Mouse (Mus musculus): ENCODE measurements around the gene Gm49380. TPM values are rescaled to one million over a fixed set of nuclear protein-coding genes. Genes with fewer than 3 reads are reported as not detected.
A peak's percentile ranks its signal among the peaks of the same experiment; 100 is the strongest.

Gm49380 gene
- total and polyA plus RNA-seq, 2 experiments from 2014 or later, result 0.81 TPM; not detected in 1

DNA sequence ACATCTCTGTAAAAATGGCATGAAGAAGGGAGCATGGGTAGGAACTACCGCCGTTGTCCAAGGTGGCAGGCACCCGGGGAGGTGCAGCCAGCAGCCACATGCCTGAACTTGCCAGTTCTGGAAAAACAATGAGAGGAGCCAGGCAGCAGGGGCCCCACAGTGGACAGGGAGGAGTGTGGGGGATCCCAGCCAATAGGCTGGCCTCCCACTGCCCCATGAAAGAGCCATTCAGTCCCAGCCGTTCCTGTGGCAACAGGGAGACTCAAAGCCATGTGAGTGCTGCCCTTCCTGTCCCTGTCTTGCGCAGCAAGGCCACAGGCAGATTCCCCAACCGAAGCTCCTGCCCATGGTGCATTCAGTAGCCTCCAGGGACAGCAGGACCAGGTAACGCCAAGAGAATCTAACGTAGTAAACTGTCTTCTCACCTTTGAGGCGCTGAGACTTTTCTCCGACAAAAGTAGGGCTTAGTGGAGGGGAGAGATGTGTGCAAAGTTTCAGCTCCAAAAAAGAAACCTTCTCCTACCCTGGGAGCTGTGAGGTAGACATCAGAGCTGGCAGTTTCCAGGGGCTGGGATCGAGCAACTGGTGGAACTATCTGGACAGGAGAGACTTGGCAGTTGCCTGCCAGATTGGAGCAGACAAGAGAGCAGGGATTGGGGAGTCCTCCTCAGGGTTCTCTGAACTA lies 41.2 kb downstream of the Gm49380 start:
- no peaks in the 10 kb centered on the region for H3K9me3 ChIP-seq (ENCODE audit: low read length)
- H3K27me3 ChIP-seq (ENCODE audit: insufficient read depth, low read length), result no peaks in the 10 kb centered on the region; the same call in 1 of the 2 replicates
- peak; percentile 51 for DNase-seq
- ATAC-seq, result peak; percentile 84
- H3K9ac ChIP-seq, result 0 out of 2 replicates have a peak overlapping the region, but pooled peaks have one; percentile 2
- H3K4me1 ChIP-seq (ENCODE audit: insufficient read depth), result no peaks in the 10 kb centered on the region
- no peaks in the 10 kb centered on the region for H3K36me3 ChIP-seq (ENCODE audit: insufficient read depth)
- no peak for TF ChIP-seq CTCF (IDR thresholded peaks at IDR 0.05; ENCODE audit: low read depth)
- H3K4me3 ChIP-seq (ENCODE audit: low read depth, low read length), result no peak overlapping the region
- peak overlapping the region; percentile 72 for H3K27ac ChIP-seq (ENCODE audit: low read depth, low read length)
- 0 out of 2 replicates have a peak overlapping the region, but pooled peaks have one; percentile 13 for H3K4me2 ChIP-seq (ENCODE audit: low read depth)
- 19% methylated on average over 11 of the region's 11 CpGs for WGBS

DNA sequence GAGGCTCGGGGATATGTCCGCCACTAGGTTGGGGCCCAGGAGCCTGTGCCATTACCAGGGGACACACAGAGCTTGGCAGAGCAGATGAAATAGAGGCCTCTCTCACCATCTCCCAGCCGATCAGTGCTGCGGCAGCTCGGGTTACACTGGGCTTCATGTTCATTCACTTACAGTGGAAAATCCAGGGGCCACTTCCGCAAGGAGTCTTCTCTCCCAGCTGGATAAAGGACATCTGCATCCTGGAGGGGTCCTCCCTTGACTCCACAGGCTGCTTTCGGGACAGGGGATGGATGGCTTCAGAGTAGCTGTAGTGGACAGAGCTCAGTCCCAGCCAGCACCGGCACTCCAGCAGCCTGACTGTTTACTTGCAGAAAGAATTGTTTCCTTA lies 42.5 kb downstream of the Gm49380 start:
- H3K9me3 ChIP-seq (ENCODE audit: low read length), result no peaks in the 10 kb centered on the region
- no peak overlapping the region for H3K4me3 ChIP-seq (ENCODE audit: low read depth, low read length)
- H3K4me2 ChIP-seq (ENCODE audit: low read depth), result no peak overlapping the region
- no peaks in the 10 kb centered on the region for H3K36me3 ChIP-seq (ENCODE audit: insufficient read depth)
- 47% methylated on average over 8 of the region's 8 CpGs for WGBS
- ATAC-seq, result no peak
- H3K4me1 ChIP-seq (ENCODE audit: insufficient read depth), result peaks cover 7% of the 10 kb centered on the region; the same call in 1 of the 2 replicates
- no peak overlapping the region for H3K9ac ChIP-seq
- no peak for TF ChIP-seq CTCF (IDR thresholded peaks at IDR 0.05; ENCODE audit: low read depth)
- no peak overlapping the region for H3K27ac ChIP-seq (ENCODE audit: low read depth, low read length)
- H3K27me3 ChIP-seq (ENCODE audit: insufficient read depth, low read length), result no peaks in the 10 kb centered on the region; the same call in 1 of the 2 replicates
- DNase-seq, result no peak

DNA sequence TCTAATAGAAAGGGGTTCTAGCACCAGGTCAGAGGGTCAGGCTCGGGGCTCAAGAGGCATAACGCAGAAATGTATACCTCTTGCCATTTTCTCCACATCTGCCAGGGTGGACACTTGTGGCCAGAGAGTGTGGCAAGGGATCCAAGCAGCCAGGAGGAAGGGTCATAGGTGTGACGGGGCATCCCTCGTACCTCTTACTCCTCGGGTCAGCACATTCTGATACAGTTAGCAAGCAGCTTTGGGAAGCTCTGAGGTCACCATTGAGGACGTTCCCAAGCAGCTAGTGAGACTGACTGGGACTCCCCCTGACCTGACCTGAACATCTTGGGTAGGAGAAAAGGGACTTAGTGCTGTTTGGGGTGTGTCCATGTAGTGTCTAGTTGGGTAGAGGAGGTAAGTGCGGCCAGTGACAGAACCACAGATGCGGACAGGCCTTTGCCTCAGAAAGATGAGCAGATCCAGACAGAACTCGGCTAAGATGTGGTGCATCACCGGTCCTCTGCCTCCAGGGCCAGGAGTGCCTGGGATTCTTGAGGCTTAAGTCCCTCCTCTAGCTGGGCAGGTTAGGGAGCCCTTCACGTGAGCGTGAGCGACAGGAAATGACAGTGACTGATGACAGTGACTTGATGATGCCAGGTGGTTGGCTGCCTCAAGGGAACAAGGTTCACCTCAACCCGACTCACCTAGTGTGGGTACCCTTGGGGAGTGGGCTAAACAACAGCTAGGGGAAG lies 43.0 kb downstream of the Gm49380 start:
- Histone ChIP-seq H3K27ac (ENCODE audit: low read depth, low read length) (no peak overlapping the region), H3K27me3 (ENCODE audit: insufficient read depth, low read length) (no peaks in the 10 kb centered on the region; the same call in 1 of the 2 replicates), H3K9me3 (ENCODE audit: low read length) (no peaks in the 10 kb centered on the region), H3K4me1 (ENCODE audit: insufficient read depth) (peaks cover 7% of the 10 kb centered on the region; the same call in 1 of the 2 replicates), H3K36me3 (ENCODE audit: insufficient read depth) (no peaks in the 10 kb centered on the region), H3K4me3 (ENCODE audit: low read depth, low read length) (no peak overlapping the region), H3K9ac (no peak overlapping the region), H3K4me2 (ENCODE audit: low read depth) (no peak overlapping the region)
- TF ChIP-seq CTCF (IDR thresholded peaks at IDR 0.05; ENCODE audit: low read depth), result no peak
- 83% methylated on average over 14 of the region's 14 CpGs for whole genome bisulfite sequencing
- ATAC-seq (no peak), DNase-seq (no peak)

DNA sequence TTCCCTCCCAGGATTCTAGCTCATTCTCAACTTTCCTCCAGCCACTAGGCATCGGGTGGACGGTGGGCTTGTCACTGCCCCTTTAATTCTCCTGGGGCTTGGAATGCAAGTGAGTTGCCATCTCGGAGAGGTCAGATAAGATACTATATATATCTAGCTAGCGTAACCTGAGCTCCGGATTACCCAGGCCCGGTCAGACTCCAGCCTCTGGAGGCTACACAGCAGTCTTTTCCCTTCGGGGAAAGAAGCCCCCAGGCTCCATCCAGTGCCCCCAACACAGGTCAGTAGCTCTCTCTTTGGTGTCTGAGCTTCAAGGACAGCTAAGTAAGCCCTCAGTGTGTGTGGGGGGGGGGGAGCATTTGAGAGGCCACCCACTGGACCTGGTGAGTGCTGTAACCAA lies 44.0 kb downstream of the Gm49380 start:
- WGBS, result 36% methylated on average over 7 of the region's 7 CpGs
- H3K27me3 ChIP-seq (ENCODE audit: insufficient read depth, low read length), result no peaks in the 10 kb centered on the region; the same call in 1 of the 2 replicates
- H3K9me3 ChIP-seq (ENCODE audit: low read length), result no peaks in the 10 kb centered on the region
- ATAC-seq (no peak), DNase-seq (no peak)
- no peaks in the 10 kb centered on the region for H3K36me3 ChIP-seq (ENCODE audit: insufficient read depth)
- no peak overlapping the region for H3K4me3 ChIP-seq (ENCODE audit: low read depth, low read length)
- no peak overlapping the region for H3K27ac ChIP-seq (ENCODE audit: low read depth, low read length)
- H3K4me1 ChIP-seq (ENCODE audit: insufficient read depth), result peaks cover 7% of the 10 kb centered on the region; the same call in 1 of the 2 replicates
- no peak overlapping the region for H3K4me2 ChIP-seq (ENCODE audit: low read depth)
- no peak overlapping the region for H3K9ac ChIP-seq
- no peak for TF ChIP-seq CTCF (IDR thresholded peaks at IDR 0.05; ENCODE audit: low read depth)

DNA sequence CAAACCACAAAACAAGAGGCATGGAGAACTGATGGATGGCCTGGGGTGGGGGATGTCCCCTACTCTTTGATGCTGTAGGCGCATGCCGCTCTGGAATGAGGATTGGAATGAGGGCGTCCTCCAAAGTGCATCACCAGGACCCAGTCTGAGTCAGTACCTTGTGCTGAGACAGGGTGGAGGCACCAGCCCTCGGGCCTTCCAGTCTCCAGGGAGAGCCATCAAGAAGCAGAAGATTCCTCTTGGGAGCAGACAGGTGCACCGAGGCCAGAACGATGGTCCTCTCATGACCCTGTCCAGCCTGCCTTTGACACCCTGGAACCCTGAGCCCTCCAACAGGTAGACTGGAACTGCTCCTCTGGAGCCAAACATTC lies 45.4 kb downstream of the Gm49380 start:
- Histone ChIP-seq H3K36me3 (ENCODE audit: insufficient read depth) (no peaks in the 10 kb centered on the region), H3K27me3 (ENCODE audit: insufficient read depth, low read length) (no peaks in the 10 kb centered on the region), H3K4me2 (ENCODE audit: low read depth) (peak overlapping the region; percentile 95; the same call in 1 of the 2 replicates), H3K9me3 (ENCODE audit: low read length) (no peaks in the 10 kb centered on the region), H3K27ac (ENCODE audit: low read depth, low read length) (no peak overlapping the region), H3K4me3 (ENCODE audit: low read depth, low read length) (no peak overlapping the region), H3K9ac (no peak overlapping the region), H3K4me1 (ENCODE audit: insufficient read depth) (peaks cover 7% of the 10 kb centered on the region; the same call in 1 of the 2 replicates)
- ATAC-seq, result no peak
- no peak for TF ChIP-seq CTCF (IDR thresholded peaks at IDR 0.05; ENCODE audit: low read depth)
- WGBS, result 83% methylated on average over 6 of the region's 6 CpGs
- DNase-seq, result no peak

DNA sequence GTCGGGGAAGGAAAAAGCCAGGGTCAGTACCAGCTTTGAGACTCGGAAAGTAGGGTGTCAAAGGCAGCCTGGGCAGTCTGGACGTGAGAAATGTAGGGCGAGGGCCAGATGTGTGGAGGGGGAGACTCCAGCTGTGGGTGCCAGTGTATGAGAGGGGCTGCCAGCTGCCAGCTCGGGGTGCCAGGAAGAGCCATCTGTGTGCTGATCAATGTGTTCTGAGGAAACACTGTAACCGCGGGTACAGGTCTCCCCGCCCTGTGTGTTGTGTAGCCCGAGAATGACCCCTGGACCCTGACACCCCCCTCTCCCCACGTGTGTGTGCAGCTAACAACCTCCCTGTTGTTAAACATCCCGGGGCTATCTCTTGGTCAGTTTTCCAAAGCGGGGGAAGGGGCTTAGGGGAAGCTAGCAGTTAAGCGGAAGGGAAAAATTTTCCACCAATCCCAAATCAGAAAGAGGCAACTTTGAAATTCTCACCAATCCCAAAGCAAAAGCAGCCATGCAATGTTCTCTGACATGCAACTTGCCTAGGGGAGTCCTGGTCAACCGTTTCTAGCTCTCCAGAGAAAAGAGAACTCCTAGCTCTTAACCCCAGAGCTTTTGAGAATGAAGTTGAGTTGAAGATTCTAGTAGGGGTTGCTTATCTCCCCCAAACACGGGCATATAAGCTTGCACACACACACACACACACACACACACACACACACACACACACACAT lies 45.9 kb downstream of the Gm49380 start:
- Histone ChIP-seq H3K4me3 (ENCODE audit: low read depth, low read length) (peak overlapping the region; percentile 62), H3K9ac (peak overlapping the region; percentile 51), H3K36me3 (ENCODE audit: insufficient read depth) (no peaks in the 10 kb centered on the region), H3K4me2 (ENCODE audit: low read depth) (peak overlapping the region; percentile 95), H3K9me3 (ENCODE audit: low read length) (no peaks in the 10 kb centered on the region), H3K4me1 (ENCODE audit: insufficient read depth) (peaks cover 7% of the 10 kb centered on the region; the same call in 1 of the 2 replicates), H3K27me3 (ENCODE audit: insufficient read depth, low read length) (no peaks in the 10 kb centered on the region), H3K27ac (ENCODE audit: low read depth, low read length) (no peak overlapping the region)
- peak; percentile 67 for DNase-seq
- no peak for TF ChIP-seq CTCF (IDR thresholded peaks at IDR 0.05; ENCODE audit: low read depth)
- peak; percentile 52 for ATAC-seq
- WGBS, result 8% methylated on average over 15 of the region's 15 CpGs
